ENCODE assay signal across 9 mouse cellular contexts in the genomic region with DNA sequence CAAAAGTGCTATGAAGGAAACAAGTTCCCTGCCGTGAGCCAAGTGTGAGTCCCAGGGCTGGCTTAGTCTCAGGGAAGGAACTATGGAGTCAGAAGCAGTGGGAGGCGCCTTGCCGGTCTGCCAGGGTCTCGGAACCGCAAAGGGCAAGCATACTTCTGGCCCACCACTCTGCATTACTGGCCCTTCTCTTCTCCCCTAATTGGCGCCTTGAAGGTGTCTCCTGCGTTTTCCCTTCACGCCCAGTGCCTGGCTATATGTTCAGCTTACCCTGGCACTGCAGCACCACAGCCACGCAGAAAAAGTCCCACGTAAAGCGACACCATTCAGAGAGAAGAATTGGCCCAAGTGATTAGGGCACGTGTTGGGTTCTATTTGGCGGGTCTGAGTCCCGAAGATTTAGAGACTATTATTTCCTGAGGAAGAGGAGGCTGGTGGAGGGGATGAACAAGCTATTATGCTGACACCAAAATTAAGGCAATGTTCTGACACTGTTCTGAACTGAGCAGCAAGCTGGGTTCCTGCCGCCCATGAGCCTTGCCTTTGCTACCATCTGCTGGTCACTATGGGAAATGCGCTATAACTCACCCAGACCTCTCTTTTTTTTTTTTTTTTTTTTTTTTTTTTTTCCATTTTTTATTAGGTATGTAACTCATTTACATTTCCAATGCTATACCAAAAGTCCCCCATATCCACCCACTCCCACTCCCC.
DNase-seq lines count a peak whose midpoint lies in the region; ATAC-seq and TF ChIP-seq lines count a peak whose summit lies in the region.
"Had no signal": no experiment of that assay in that cellular context is flagged by ENCODE, and none has a peak within 500 bp of the region (broad histone marks: within the 10 kb centered on the region; RNA-seq: fewer than 3 reads in every experiment).

No protein-coding gene starts in this region.

- no peaks in the 10 kb centered on the region for H3K4me1 ChIP-seq in intestine, postnatal 0 days (replicated peaks; ENCODE audit: control insufficient read depth, insufficient read depth, low read length)
- no peaks in the 10 kb centered on the region for H3K4me1 ChIP-seq in midbrain, embryonic 15.5 days
- peaks cover 4% of the 10 kb centered on the region for H3K4me1 ChIP-seq in testis, adult 2 months (ENCODE audit: control insufficient read depth, insufficient read depth, low read length)
- H3K4me1 ChIP-seq: embryonic facial prominence, embryonic 12.5 days had no signal

- TF ChIP-seq CTCF in gastrocnemius, adult 2 months (IDR thresholded peaks at IDR 0.05) = peak; percentile 68
- TF ChIP-seq CTCF in intestine, postnatal 0 days (IDR thresholded peaks at IDR 0.05; ENCODE audit: low read depth) = peak; percentile 80
- peak; percentile 79; the same call in 1 of the 2 replicates for TF ChIP-seq CTCF in testis, adult 2 months (IDR thresholded peaks at IDR 0.05; ENCODE audit: control insufficient read depth, insufficient read depth, insufficient replicate concordance, low read depth, low read length)

- no peak overlapping the region for H3K27ac ChIP-seq in gastrocnemius, adult 2 months
- no peak overlapping the region for H3K27ac ChIP-seq in intestine, postnatal 0 days (ENCODE audit: low read depth, low read length)
- H3K27ac ChIP-seq in midbrain, embryonic 15.5 days = 0 out of 2 replicates have a peak overlapping the region, but pooled peaks have one; percentile 20
- H3K27ac ChIP-seq in testis, adult 2 months (ENCODE audit: control insufficient read depth, insufficient read depth, low read depth, low read length) = no peak overlapping the region
- H3K27ac ChIP-seq: embryonic facial prominence, embryonic 12.5 days had no signal

- peaks cover 3% of the 10 kb centered on the region; the same call in 1 of the 2 replicates for H3K9me3 ChIP-seq in intestine, postnatal 0 days (ENCODE audit: control insufficient read depth)
- H3K9me3 ChIP-seq in midbrain, embryonic 15.5 days = 0 out of 2 replicates have a peak, but pooled peaks cover 5% of the 10 kb centered on the region
- H3K9me3 ChIP-seq: embryonic facial prominence, embryonic 12.5 days had no signal

- no peaks in the 10 kb centered on the region for H3K27me3 ChIP-seq in intestine, postnatal 0 days (replicated peaks; ENCODE audit: control insufficient read depth, insufficient read depth, low read length)
- H3K27me3 ChIP-seq in midbrain, embryonic 15.5 days (replicated peaks) = no peaks in the 10 kb centered on the region
- no peaks in the 10 kb centered on the region for H3K27me3 ChIP-seq in testis, adult 2 months (ENCODE audit: control insufficient read depth, insufficient read depth, low read length)
- H3K27me3 ChIP-seq: embryonic facial prominence, embryonic 12.5 days had no signal

- peak; percentile 68 for DNase-seq in urinary bladder, postnatal 14 days (ENCODE audit: low spot score)
- no peak for DNase-seq in urinary bladder, adult 2 months (ENCODE audit: low spot score)
- DNase-seq in cerebellum, postnatal 36 days = peak; percentile 79 to 84
- peak; percentile 70 for DNase-seq in gastrocnemius, adult 2 months
- peak; percentile 61 to 71 for DNase-seq in left cerebral cortex, postnatal 36 days (ENCODE audit: low spot score in 2 of 2)

- no peak for TF ChIP-seq POLR2A in testis, adult 2 months (IDR thresholded peaks at IDR 0.05; ENCODE audit: control insufficient read depth, low read depth, low read length)

- WGBS in intestine, postnatal 0 days = 52% methylated on average over 16 of the region's 16 CpGs
- WGBS in midbrain, embryonic 15.5 days = 47% methylated on average over 16 of the region's 16 CpGs

- no peaks in the 10 kb centered on the region for H3K36me3 ChIP-seq in intestine, postnatal 0 days (ENCODE audit: control insufficient read depth, insufficient read depth)
- H3K36me3 ChIP-seq in midbrain, embryonic 15.5 days (replicated peaks) = no peaks in the 10 kb centered on the region
- H3K36me3 ChIP-seq in testis, adult 2 months (ENCODE audit: control insufficient read depth, insufficient read depth, low read length) = no peaks in the 10 kb centered on the region
- H3K36me3 ChIP-seq: embryonic facial prominence, embryonic 12.5 days had no signal

- no peak for ATAC-seq in intestine, postnatal 0 days
- peak; percentile 75 for ATAC-seq in midbrain, embryonic 15.5 days (replicated peaks)

- intact Hi-C loops in gastrocnemius, adult 2 months (cut with DNase I) = no loop called here
- intact Hi-C loops in left cerebral cortex, postnatal 36 days (cut with DNase I) = loop anchor here (5.0 kb wide), 1 partner anchor 65 kb away; no protein-coding TSS in a partner anchor

- H3K4me2 ChIP-seq in intestine, postnatal 0 days (replicated peaks; ENCODE audit: low read depth) = no peak overlapping the region
- H3K4me2 ChIP-seq in midbrain, embryonic 15.5 days = peak overlapping the region; percentile 32; the same call in 1 of the 2 replicates
- H3K4me2 ChIP-seq: embryonic facial prominence, embryonic 12.5 days had no signal

- H3K9ac ChIP-seq in intestine, postnatal 0 days (ENCODE audit: low read depth, low read length) = no peak overlapping the region
- H3K9ac ChIP-seq in midbrain, embryonic 15.5 days = no peak overlapping the region
- H3K9ac ChIP-seq: embryonic facial prominence, embryonic 12.5 days had no signal

- H3K4me3 ChIP-seq in gastrocnemius, adult 2 months = no peak overlapping the region
- H3K4me3 ChIP-seq in intestine, postnatal 0 days (ENCODE audit: low read depth, low read length) = no peak overlapping the region
- H3K4me3 ChIP-seq in midbrain, embryonic 15.5 days = no peak overlapping the region
- no peak overlapping the region for H3K4me3 ChIP-seq in testis, adult 2 months (ENCODE audit: control insufficient read depth, low read depth, low read length)
- H3K4me3 ChIP-seq: embryonic facial prominence, embryonic 12.5 days had no signal
